Mouse (Mus musculus) ES-Bruce4 (cell line): Measurements from ENCODE around the gene Mast3.

Experiments used
- CTCF ChIP-seq: IDR thresholded peaks from one replicate; pipeline ENCODE4 v1.8.1; 2011; ENCODE audit warnings: low read depth, low read length
- POLR2A ChIP-seq: IDR thresholded peaks from one replicate; pipeline ENCODE4 v1.8.1; 2011; ENCODE audit warnings: low read length; ENCODE audit not compliant: insufficient read depth

DNA sequence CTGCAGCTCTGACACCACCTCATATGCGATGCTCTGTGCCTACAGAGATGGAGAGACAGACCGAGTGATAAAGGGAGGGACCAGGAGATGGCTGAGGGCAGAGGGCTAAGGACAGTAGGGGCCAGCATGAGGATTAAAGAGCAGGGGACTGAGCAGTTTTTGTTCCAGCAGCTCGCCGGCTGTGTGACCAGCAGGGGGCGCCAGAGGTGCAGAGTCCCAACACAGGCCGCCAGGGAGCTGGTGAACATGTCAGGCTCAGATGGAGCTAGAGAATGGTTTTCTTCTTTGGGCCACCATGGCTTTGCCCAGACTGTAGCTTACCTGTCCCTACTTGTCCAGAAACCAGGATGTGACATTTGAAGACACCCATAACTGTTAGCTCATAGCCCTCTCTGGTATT lies 39.7 kb upstream of the Mast3 start:
- no peak for TF ChIP-seq POLR2A
- TF ChIP-seq CTCF = peak; percentile 96
